Mouse (Mus musculus) heart, embryonic 13.5 days (tissue): Measurements from ENCODE around the gene Efna5. TPM values are rescaled to one million over a fixed set of nuclear protein-coding genes. Genes with fewer than 3 reads are reported as not detected.
A peak's percentile ranks its signal among the peaks of the same experiment; 100 is the strongest.

Source experiments
- ATAC-seq: fragments of 200-750 bp; cut with Nextera tagmentation; 2 replicates; pipeline ENCODE4 v1.8.0; 2017; ENCODE audit warnings: moderate TSS enrichment; ENCODE audit not compliant: insufficient number of reproducible peaks, low FRiP score, low TSS enrichment; ENCODE audit errors: extremely low read depth
- H3K27ac ChIP-seq: fragments of 300-500 bp; sonication (generic); replicated peaks from 2 replicates; pipeline ENCODE4 v1.5.1; 2015; ENCODE audit warnings: moderate library complexity, mild to moderate bottlenecking, inconsistent platforms
- H3K27me3 ChIP-seq: fragments of 300-500 bp; sonication (generic); replicated peaks from 2 replicates; pipeline ENCODE4 v1.6.1; 2015; ENCODE audit warnings: mild to moderate bottlenecking, inconsistent platforms
- H3K36me3 ChIP-seq: fragments of 300-500 bp; sonication (generic); 2 replicates; pipeline ENCODE4 v1.6.1; 2015; ENCODE audit warnings: mild to moderate bottlenecking, inconsistent platforms
- H3K4me1 ChIP-seq: fragments of 300-500 bp; sonication (generic); 2 replicates; pipeline ENCODE4 v1.6.1; 2015; ENCODE audit warnings: inconsistent platforms
- H3K4me2 ChIP-seq: fragments of 300-500 bp; sonication (generic); 2 replicates; pipeline ENCODE4 v1.6.1; 2015; ENCODE audit warnings: inconsistent platforms, mild to moderate bottlenecking, moderate library complexity
- H3K4me3 ChIP-seq: fragments of 300-500 bp; sonication (generic); 2 replicates; pipeline ENCODE4 v1.5.1; 2015; ENCODE audit warnings: moderate library complexity, mild to moderate bottlenecking, inconsistent platforms
- H3K9ac ChIP-seq: fragments of 300-500 bp; sonication (generic); 2 replicates; pipeline ENCODE4 v1.6.1; 2015; ENCODE audit warnings: inconsistent platforms, mild to moderate bottlenecking, moderate library complexity
- H3K9me3 ChIP-seq: fragments of 300-500 bp; sonication (generic); 2 replicates; pipeline ENCODE4 v1.6.1; 2016; ENCODE audit warnings: inconsistent platforms
- WGBS: fragments of 180-500 bp; shearing (Covaris S2); methylation state at CpG from one replicate; pipeline ENCODE4 v1.1.7; 2015; ENCODE audit warnings: mixed read lengths; 5-methylcytosine and 5-hydroxymethylcytosine counted together
- polyA plus RNA-seq: library from polyadenylated mRNA; unstranded; fragments of >200 nt; fragmentation: Nextera tagmentation; extraction: Ambion mirVana; gene quantifications from 2 replicates; pipeline ENCODE4 v1.2.1, GENCODE M21; 2015

Gene Efna5
- polyA plus RNA-seq, 1 experiment from 2014 or later, result 22.0 TPM

DNA sequence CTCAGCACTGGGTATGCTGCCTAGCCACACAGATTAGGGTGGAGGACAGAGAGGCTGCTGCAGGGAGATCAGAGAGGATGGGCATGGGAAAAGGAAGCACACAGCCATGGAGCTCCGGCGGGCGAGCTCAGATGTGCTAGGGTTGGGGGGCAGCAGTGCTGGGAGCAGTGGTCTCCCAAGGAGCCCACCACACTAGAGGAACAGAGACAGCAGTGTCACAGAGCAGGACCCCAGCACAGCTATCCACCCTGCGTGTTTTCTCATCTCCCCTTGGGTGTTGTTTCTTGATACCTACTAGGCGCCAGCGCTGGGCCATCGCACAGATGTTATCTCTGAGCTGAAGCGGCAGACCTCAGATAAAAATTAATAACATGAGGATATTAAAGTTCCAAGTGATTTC lies 234.3 kb downstream of the Efna5 start:
- Histone ChIP-seq H3K9me3 (no peaks in the 10 kb centered on the region), H3K27me3 (no peaks in the 10 kb centered on the region), H3K4me2 (no peak overlapping the region), H3K4me3 (no peak overlapping the region), H3K4me1 (peaks cover 23% of the 10 kb centered on the region), H3K36me3 (no peaks in the 10 kb centered on the region), H3K9ac (no peak overlapping the region), H3K27ac (no peak overlapping the region)
- ATAC-seq, result no peak
- 93% methylated on average over 8 of the region's 8 CpGs for WGBS

DNA sequence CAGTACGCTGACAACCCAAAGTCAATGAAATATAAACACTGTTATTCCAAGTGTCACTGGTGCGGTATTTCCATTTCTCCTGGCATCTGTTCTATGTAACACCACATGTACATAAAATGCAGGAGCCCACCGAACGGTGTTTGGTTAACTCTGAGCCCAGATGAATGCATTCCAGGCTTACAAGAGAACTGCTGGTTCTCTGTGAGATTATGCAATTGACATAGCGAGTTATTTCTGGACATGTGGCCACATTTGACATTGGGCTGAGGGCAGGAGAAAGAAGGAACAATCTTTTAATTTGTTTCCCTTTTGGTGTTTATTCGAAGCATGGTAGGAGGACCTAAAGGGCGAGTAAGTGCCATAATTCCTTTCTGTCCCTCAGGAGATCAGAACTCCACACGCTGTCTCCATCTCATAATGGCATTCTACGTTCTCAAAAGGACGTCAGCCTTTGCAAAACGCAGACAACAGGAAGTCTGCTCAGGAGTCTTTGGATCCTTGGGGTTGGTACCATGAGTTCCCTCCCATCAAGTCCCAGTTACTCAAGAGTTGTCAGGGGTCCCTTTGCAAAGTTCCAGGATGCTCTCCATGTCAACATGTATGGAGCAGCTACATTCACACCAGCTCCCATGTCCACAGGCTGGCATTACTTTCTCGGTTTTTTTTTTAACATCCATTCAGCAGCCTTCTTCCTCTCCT lies 238.5 kb downstream of the Efna5 start:
- Histone ChIP-seq H3K27me3 (no peaks in the 10 kb centered on the region), H3K4me2 (no peak overlapping the region), H3K9ac (no peak overlapping the region), H3K4me3 (no peak overlapping the region), H3K4me1 (peaks cover 10% of the 10 kb centered on the region), H3K9me3 (no peaks in the 10 kb centered on the region), H3K36me3 (no peaks in the 10 kb centered on the region), H3K27ac (peak overlapping the region; percentile 66)
- ATAC-seq, result no peak
- WGBS, result 66% methylated on average over 12 of the region's 12 CpGs

DNA sequence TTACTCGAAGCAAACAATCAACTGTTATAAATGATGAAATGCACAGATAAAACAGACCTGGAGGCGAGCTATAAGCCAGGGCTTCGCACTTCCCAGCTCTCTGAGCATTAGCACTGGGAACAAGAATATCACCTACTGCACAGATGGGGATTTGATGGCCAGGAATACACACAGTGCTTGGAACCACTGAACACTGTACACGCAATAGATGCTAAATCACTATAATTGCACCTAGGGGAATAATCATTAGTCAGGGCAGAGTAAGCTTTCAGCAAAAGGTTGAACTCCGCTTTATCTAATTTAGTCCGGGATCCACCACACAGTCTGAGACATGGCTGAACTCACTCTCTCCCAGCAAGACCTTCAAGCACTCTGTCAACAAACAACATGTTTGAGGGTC lies 240.5 kb downstream of the Efna5 start:
- H3K9me3 ChIP-seq, result no peaks in the 10 kb centered on the region
- peaks cover 15% of the 10 kb centered on the region for H3K4me1 ChIP-seq
- H3K27me3 ChIP-seq, result no peaks in the 10 kb centered on the region
- no peak overlapping the region for H3K27ac ChIP-seq
- 88% methylated on average over 6 of the region's 6 CpGs for WGBS
- no peak for ATAC-seq
- H3K4me3 ChIP-seq, result no peak overlapping the region
- H3K36me3 ChIP-seq, result no peaks in the 10 kb centered on the region
- no peak overlapping the region for H3K9ac ChIP-seq
- no peak overlapping the region for H3K4me2 ChIP-seq

DNA sequence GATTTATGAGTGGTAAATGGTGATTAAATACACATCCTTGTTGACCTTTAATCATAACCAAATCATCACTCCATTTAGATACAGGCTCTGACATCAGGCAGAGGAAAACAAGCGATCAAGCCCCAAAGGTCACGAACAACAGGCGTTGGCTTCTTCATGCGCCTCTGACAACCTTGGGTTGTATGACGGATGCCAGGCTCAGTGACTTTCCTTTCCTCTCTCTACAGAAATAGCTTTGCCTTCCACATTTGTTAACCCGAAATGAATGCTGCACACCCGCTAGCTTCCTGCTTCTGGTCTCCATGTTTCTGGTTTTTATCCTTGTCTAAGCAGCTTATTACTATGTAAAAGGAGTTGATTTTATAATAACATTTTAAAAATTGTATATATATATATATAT lies 244.2 kb downstream of the Efna5 start:
- no peak overlapping the region for H3K27ac ChIP-seq
- no peak overlapping the region for H3K4me2 ChIP-seq
- 47% methylated on average over 7 of the region's 7 CpGs for WGBS
- no peak overlapping the region for H3K9ac ChIP-seq
- peaks cover 5% of the 10 kb centered on the region; the same call in 1 of the 2 replicates for H3K4me1 ChIP-seq
- H3K27me3 ChIP-seq, result no peaks in the 10 kb centered on the region
- no peaks in the 10 kb centered on the region for H3K36me3 ChIP-seq
- no peaks in the 10 kb centered on the region for H3K9me3 ChIP-seq
- H3K4me3 ChIP-seq, result no peak overlapping the region
- ATAC-seq, result no peak

DNA sequence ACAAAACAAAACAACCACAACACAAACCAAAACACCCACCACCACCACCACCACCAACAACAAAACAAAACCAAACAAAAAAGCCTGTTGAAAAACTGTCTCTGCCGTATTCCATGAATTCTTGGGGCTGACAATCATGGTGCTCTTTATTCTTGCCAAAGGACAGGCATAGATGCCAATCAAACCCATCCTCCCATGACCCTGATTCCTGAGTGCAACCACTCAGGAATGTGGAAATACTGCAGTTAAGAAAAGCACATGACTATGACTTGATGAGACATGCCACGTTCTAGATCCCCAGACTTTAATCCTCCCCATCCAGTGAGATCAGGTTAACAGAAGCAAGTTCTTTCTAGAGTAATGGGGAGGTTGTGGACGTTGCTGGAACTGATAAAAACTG lies 246.2 kb downstream of the Efna5 start:
- Histone ChIP-seq H3K4me2 (no peak overlapping the region), H3K27ac (no peak overlapping the region), H3K27me3 (no peaks in the 10 kb centered on the region), H3K4me3 (no peak overlapping the region), H3K4me1 (peaks cover 5% of the 10 kb centered on the region; the same call in 1 of the 2 replicates), H3K9ac (no peak overlapping the region), H3K9me3 (no peaks in the 10 kb centered on the region), H3K36me3 (no peaks in the 10 kb centered on the region)
- 63% methylated on average over 3 of the region's 3 CpGs for WGBS
- ATAC-seq, result no peak

DNA sequence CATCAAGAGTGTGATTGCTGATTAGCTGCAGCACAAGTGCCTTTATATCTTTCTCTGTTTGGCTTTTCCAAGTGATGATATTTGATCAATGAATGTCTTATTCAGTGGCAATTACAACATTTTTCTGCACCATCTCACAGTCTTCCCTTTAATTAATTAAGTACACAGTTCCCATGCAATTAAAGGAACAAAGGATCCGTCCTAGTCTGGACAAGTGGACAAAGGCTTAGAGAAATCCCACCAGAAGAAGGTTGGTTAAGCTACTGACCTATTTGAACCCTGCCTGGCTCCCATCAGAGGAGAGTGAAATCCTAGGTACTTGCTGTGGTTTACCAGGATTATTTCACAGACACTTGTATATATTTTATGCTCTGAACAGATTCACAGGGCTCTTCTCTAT lies 252.6 kb downstream of the Efna5 start:
- no peak for ATAC-seq
- no peaks in the 10 kb centered on the region for H3K9me3 ChIP-seq
- H3K9ac ChIP-seq, result no peak overlapping the region
- H3K4me3 ChIP-seq, result no peak overlapping the region
- H3K4me2 ChIP-seq, result no peak overlapping the region
- no peaks in the 10 kb centered on the region for H3K36me3 ChIP-seq
- WGBS, result 73% methylated on average over 1 of the region's 1 CpGs
- no peaks in the 10 kb centered on the region for H3K27me3 ChIP-seq
- H3K27ac ChIP-seq, result no peak overlapping the region
- H3K4me1 ChIP-seq, result no peaks in the 10 kb centered on the region

DNA sequence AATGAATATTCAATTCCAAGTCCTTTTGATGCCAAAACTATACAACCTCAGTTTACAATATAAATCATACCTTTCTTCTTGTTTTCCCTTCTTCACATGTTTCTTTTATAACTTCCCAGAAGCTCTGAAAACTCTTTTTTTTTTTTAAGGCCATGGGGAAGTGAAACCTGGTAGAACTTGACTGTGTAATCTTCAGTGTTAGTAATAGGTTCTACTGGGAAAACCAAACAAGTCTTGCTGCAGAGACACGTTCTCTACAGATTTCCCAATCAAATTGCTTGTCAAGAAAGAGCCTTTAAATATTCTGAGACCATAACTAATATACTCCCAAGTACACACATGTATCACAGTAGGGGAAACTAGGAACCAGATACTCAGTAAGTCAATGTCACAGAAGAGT lies 253.6 kb downstream of the Efna5 start:
- no peak for ATAC-seq
- Histone ChIP-seq H3K9ac (no peak overlapping the region), H3K4me3 (no peak overlapping the region), H3K36me3 (no peaks in the 10 kb centered on the region), H3K27ac (no peak overlapping the region), H3K27me3 (no peaks in the 10 kb centered on the region), H3K4me2 (no peak overlapping the region), H3K4me1 (no peaks in the 10 kb centered on the region), H3K9me3 (no peaks in the 10 kb centered on the region)
- WGBS, result 75% methylated on average over 1 of the region's 1 CpGs

DNA sequence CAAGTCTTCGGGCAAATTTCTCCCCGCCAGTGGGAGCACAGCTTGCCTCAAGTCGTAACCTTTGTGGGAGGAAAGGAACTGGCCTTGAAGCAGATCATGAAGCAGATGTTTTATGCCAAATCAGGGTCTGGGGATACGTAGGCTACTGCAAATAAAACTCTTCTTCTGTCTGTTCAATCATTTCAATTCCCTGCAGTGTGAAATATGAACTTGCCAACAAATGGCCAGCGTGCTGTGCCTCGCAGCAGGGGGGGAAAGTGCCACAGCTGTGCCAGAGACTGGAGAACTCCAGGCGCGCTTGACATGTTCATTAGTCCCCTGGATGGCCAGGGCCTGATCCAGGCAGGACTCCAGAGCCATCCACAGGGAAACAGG lies 255.5 kb downstream of the Efna5 start:
- Histone ChIP-seq H3K4me3 (no peak overlapping the region), H3K36me3 (no peaks in the 10 kb centered on the region), H3K9ac (no peak overlapping the region), H3K4me1 (no peaks in the 10 kb centered on the region), H3K4me2 (no peak overlapping the region), H3K27ac (no peak overlapping the region), H3K9me3 (no peaks in the 10 kb centered on the region), H3K27me3 (no peaks in the 10 kb centered on the region)
- no peak for ATAC-seq
- 70% methylated on average over 8 of the region's 8 CpGs for WGBS

DNA sequence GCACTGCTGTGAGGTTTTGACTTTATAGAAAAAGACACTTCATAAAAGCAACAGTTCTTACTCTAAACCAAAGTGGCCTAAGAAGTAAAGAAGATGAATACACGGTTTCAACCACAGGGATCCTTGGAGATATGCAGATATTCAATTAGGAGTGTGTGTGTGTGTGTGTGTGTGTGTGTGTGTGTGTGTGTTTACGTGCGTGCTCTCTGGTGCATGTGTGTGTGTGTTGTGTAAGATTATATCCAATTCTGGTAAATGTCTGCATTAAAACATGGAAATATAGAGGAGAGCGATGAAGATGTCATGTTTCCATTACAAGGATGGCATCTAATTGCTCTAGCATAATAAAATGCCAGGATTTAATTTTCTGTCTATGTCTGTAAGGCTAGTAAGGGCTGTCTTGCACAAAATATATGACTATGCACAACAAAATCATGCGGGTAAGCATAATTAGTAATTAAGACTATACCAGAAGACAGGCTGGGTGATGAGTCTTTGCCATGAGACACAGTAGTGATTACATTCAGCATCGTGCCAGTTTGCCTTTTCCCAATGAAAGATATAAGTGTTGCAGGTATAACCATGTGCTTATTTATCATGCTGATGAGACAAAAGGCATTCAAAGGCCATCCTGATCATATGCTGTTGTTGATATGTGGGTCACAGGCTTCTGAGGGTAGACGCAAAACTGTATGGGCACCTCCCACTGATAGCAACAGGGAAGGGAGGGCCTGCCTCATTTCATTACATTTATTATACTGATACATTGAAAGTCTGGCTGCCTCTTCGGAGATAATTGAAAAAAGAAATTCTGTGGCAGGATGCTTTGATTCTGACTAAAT lies 256.1 kb downstream of the Efna5 start:
- WGBS, result 78% methylated on average over 8 of the region's 8 CpGs

DNA sequence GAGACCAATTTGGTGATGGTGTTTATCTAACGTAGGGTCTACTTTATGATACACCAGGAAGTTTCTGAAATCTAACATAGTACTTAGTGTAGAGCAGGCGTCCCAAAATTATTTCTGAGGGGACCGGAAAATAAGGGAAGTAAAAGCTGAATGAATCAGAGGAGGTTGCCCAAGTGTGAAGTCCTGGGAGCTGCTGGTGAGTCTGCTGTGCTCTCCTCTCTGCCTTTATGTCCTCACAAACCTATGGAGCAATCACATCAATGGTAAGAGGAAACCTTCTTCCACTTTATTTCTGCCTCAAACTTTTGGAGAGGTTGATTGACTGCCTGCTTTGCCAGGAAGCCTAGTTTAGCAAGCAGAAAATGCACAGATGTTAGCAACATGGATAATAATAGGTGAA lies 257.9 kb downstream of the Efna5 start:
- Histone ChIP-seq H3K27ac (no peak overlapping the region), H3K4me3 (no peak overlapping the region), H3K4me1 (no peaks in the 10 kb centered on the region), H3K36me3 (no peaks in the 10 kb centered on the region), H3K4me2 (no peak overlapping the region), H3K27me3 (no peaks in the 10 kb centered on the region), H3K9me3 (no peaks in the 10 kb centered on the region), H3K9ac (no peak overlapping the region)
- 81% methylated on average over 3 of the region's 3 CpGs for WGBS
- no peak for ATAC-seq

More for the DNA sequence above, 256.1 kb downstream of the Efna5 start:
- Histone ChIP-seq H3K36me3 (no peaks in the 10 kb centered on the region), H3K27ac (no peak overlapping the region), H3K4me3 (no peak overlapping the region), H3K9ac (no peak overlapping the region), H3K9me3 (no peaks in the 10 kb centered on the region), H3K4me2 (no peak overlapping the region), H3K27me3 (no peaks in the 10 kb centered on the region), H3K4me1 (no peaks in the 10 kb centered on the region)
- ATAC-seq, result no peak

DNA sequence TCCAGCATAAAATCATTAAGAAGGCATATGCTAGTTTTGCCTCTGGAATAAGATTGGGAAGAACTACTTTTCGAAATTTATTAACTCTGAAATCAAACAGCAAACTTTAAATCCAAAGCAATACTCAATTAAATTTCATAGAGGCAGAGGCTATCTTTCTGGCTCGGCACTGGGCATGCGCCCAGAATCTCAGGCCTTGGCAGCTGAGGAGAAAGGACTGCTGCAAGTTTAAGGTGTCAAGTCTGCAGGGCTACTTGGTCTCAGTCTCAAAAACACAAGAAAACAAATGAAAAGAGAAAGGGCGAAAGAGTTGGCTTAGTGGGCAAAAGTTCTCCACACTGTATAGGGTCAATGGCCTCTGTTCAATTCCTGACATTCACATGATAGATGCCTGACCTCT lies 258.6 kb downstream of the Efna5 start:
- WGBS, result 77% methylated on average over 4 of the region's 4 CpGs
- H3K27ac ChIP-seq, result no peak overlapping the region
- no peaks in the 10 kb centered on the region for H3K4me1 ChIP-seq
- H3K27me3 ChIP-seq, result no peaks in the 10 kb centered on the region
- no peak for ATAC-seq
- no peak overlapping the region for H3K4me3 ChIP-seq
- H3K9me3 ChIP-seq, result no peaks in the 10 kb centered on the region
- no peaks in the 10 kb centered on the region for H3K36me3 ChIP-seq
- no peak overlapping the region for H3K4me2 ChIP-seq
- H3K9ac ChIP-seq, result no peak overlapping the region

DNA sequence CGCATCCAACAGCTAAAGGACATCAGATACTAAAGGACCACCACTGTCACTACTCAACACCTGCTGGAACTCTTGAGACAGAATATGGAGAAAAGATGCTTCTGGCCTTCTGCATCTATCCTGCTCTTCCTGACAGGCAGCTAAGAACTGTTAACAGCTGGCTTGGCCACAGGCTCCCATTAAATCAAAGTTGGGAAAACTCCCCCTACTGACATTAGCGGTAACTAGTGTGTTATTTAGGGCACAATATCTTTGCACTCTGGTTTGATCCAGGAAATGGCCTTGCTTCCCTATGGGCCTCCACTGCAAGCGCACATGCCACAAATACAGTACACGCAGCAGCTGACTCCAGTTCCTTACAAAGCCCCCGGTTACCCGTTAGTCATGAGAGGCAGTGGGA lies 266.0 kb downstream of the Efna5 start:
- H3K9ac ChIP-seq, result no peak overlapping the region
- 53% methylated on average over 6 of the region's 6 CpGs for WGBS
- ATAC-seq, result no peak

More for the DNA sequence above, 266.0 kb downstream of the Efna5 start:
- no peak overlapping the region for H3K4me2 ChIP-seq
- no peaks in the 10 kb centered on the region for H3K27me3 ChIP-seq
- H3K36me3 ChIP-seq, result no peaks in the 10 kb centered on the region
- no peak overlapping the region; the same call in 1 of the 2 replicates for H3K27ac ChIP-seq
- H3K4me1 ChIP-seq, result peaks cover 32% of the 10 kb centered on the region
- no peaks in the 10 kb centered on the region for H3K9me3 ChIP-seq
- no peak overlapping the region for H3K4me3 ChIP-seq
